Mouse (Mus musculus) testis, adult 2 months (tissue): Measurements from ENCODE around the gene Mat2a.

ENCODE experiments used
- CTCF ChIP-seq: fragments of 200-500 bp; IDR thresholded peaks from 2 replicates; pipeline ENCODE4 v1.5.1; 2012; ENCODE audit warnings: low read depth, mild to moderate bottlenecking, inconsistent platforms, low read length, moderate library complexity; ENCODE audit not compliant: control insufficient read depth, insufficient read depth, insufficient replicate concordance
- POLR2A ChIP-seq: fragments of 200-500 bp; IDR thresholded peaks from 2 replicates; pipeline ENCODE4 v1.6.1; 2012; ENCODE audit warnings: low read depth, mild to moderate bottlenecking, inconsistent platforms, low read length, moderate library complexity; ENCODE audit not compliant: control insufficient read depth

DNA sequence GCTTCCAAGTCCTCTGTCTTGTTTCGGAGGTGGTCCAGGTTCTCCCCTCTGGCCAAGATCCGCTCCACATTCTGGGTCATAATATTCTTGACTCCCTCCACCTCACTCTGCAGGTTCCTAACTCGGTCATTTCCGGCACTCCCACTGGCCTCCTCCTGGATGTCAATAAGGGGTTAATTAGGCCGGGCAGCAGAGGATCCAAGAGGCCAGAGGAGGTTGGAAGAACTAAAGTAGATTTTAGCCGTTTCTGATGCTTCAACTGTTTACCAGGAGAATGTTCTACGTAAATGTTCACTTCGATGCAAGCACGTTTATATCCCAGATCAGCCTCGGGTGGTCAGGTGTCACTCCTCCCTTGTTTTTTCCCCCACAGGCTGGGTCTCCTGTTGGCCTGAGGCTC lies 51.1 kb downstream of the Mat2a start:
- no peak for TF ChIP-seq CTCF
- TF ChIP-seq POLR2A = no peak
